Mouse (Mus musculus): ENCODE data around the gene Degs2. TPM values are rescaled to one million over a fixed set of nuclear protein-coding genes. Genes with fewer than 3 reads are reported as not detected.

The Degs2 gene
- total RNA-seq, 4 experiments from 2014 or later, result 3.9 to 5.8 (median 5.5) TPM

GRCm38 (mm10) chr12:108653358-108654335, 48.5 kb downstream of the Degs2 start:
- DNase-seq (ENCODE audit: low spot score in 2 of 2), result no peak

- DNase-seq (ENCODE audit: low spot score in 2 of 2), result no peak
Observed at GRCm38 (mm10) chr12:108651053-108651660, 51.0 kb downstream of the Degs2 start.

- DNase-seq (ENCODE audit: low spot score in 2 of 2), result no peak
Observed at GRCm38 (mm10) chr12:108647784-108648183, 54.3 kb downstream of the Degs2 start.

GRCm38 (mm10) chr12:108646234-108646633, 55.9 kb downstream of the Degs2 start:
- no peak for DNase-seq (ENCODE audit: low spot score in 2 of 2)

- DNase-seq (ENCODE audit: low spot score in 2 of 2), result no peak
Observed at GRCm38 (mm10) chr12:108642019-108642418, 60.1 kb downstream of the Degs2 start.

- DNase-seq (ENCODE audit: low spot score in 2 of 2), result no peak
Observed at GRCm38 (mm10) chr12:108639126-108639525, 63.0 kb downstream of the Degs2 start.

- no peak for DNase-seq (ENCODE audit: low spot score in 2 of 2)
Observed at GRCm38 (mm10) chr12:108637440-108637839, 64.7 kb downstream of the Degs2 start.

GRCm38 (mm10) chr12:108635501-108635900, 66.6 kb downstream of the Degs2 start:
- no peak for DNase-seq (ENCODE audit: low spot score in 2 of 2)

GRCm38 (mm10) chr12:108634031-108634430, 68.1 kb downstream of the Degs2 start:
- no peak for DNase-seq (ENCODE audit: low spot score in 2 of 2)

- no peak for DNase-seq (ENCODE audit: low spot score in 2 of 2)
Observed at GRCm38 (mm10) chr12:108632501-108632900, 69.6 kb downstream of the Degs2 start.

- DNase-seq (ENCODE audit: low spot score in 2 of 2), result no peak
Observed at GRCm38 (mm10) chr12:108630741-108631688, 71.1 kb downstream of the Degs2 start.

- DNase-seq (ENCODE audit: low spot score in 2 of 2), result no peak
Observed at GRCm38 (mm10) chr12:108629556-108629955, 72.6 kb downstream of the Degs2 start.

Small RNA genes within 50 kb of the gene (microRNA-seq; reads per million reads assigned to microRNA genes)
- gene Gm23872, result 0 reads per million in 2 experiments
- 2,142 to 2,604 reads per million in 2 experiments for gene Mir342

Other genes starting within 250 kb of the Degs2 start
- 100 to 1,000 TPM; 163 to 183 (median 171) TPM for gene Evl, start 147.6 kb downstream of the Degs2 start, total RNA-seq (2022)
- gene Yy1, start 90.7 kb upstream of the Degs2 start, total RNA-seq (2022), result 10 to 100 TPM; 43.9 to 50.6 (median 48.8) TPM
- 10 to 100 TPM; 18.4 to 28.4 (median 21.8) TPM for gene Slc25a29, start 133.6 kb upstream of the Degs2 start, total RNA-seq (2022)
- gene Slc25a47, start 133.7 kb upstream of the Degs2 start, total RNA-seq (2022), result 10 to 100 TPM in 1 of 4 experiments, 1 to 10 TPM in 3; 8.1 to 10.8 (median 9.0) TPM
- 10 to 100 TPM in 3 of 4 experiments, 1 to 10 TPM in 1; 9.9 to 15.6 (median 12.6) TPM for gene Wdr25, start 191.3 kb upstream of the Degs2 start, total RNA-seq (2022)
- gene Wars, start 191.9 kb upstream of the Degs2 start, total RNA-seq (2022), result 10 to 100 TPM; 82.6 to 97.2 (median 90.6) TPM